Mouse (Mus musculus): ENCODE measurements around the gene Klk1b8.
"Not testable (repeated sequence)": the region's sequence is repeated elsewhere in the genome, so short reads cannot be mapped to it uniquely, and the experiment has no call there.

Gene Klk1b8

GRCm38 (mm10) chr7:43950364-43950763 lies at the start of gene Klk1b8:
Gene Klk1b8 (plus strand): TSS chr7:43950664.
- DNase-seq (ENCODE audit: low spot score): no peak

DNA sequence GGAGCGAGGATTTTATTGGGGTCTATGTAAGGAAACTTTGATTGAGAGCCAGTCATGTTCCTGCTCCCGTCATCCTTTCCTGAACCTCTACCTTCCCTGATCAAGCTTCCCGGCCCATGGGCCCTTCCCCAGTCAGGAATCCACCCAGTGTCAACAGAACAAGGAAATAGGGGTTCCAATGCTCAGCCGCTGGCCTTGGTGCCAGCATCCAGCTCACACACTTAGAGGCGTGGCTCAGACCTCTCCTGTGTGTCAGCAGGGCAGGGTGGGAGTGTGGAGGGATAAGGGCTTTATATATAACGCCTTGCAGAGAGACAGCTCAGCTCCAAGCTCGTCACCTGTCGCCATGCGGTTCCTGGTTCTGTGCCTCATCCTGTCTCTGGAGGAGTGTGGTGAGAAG lies 35.6 kb upstream of the Klk1b8 start:
- DNase-seq (ENCODE audit: low spot score): no peak

- DNase-seq (ENCODE audit: low spot score): no peak
These were observed 32.0 kb upstream of the Klk1b8 start for GRCm38 (mm10) chr7:43918426-43918825.

- DNase-seq (ENCODE audit: low spot score): no peak
These were observed 31.6 kb upstream of the Klk1b8 start for GRCm38 (mm10) chr7:43918871-43919270.

DNA sequence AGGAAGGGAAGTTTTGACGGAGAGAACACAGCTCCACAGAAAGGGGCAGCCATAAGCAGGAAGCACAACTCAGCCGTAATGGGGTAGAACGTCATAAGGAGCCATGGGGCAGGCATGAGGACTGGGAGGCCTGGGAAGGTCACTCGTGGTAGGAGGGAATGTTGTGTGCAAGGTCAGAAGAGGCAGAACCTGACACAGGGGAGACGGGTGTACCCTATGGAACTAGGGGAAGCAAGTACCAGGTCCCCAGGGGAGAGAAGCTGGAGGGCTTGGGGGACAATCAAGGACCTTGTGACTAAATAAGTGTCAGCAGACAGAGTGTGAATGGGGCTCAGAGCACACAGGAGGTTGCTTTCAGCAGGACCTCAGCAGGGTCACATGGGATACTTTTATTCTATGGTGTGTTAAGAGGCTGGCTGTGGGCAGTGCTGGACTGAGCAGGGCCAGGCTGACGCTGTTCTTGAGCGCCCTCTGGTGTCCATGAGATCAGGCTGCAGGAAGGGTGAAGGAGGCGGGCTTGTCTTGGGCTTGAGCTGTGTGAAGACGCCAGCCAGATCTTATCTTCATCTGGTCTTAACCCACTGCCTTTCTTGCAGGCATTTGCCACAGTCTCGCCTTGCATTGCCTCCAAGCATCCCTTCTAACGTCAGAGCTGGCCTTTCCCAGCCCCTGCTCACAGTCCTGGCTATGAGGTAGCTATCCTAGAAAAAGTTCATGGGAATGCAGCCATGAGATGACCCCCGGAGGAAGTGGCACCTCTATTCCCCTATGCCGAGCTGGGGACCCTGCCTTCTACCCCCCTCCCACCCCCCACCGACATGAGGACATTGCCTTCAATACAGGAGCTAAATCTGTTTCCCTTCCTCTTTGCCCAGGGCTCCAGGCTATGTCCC lies 30.7 kb upstream of the Klk1b8 start:
- peak; percentile 66 for DNase-seq (ENCODE audit: low spot score)

- no peak for DNase-seq (ENCODE audit: low spot score)
These were observed 29.9 kb upstream of the Klk1b8 start for GRCm38 (mm10) chr7:43920582-43920981.

DNA sequence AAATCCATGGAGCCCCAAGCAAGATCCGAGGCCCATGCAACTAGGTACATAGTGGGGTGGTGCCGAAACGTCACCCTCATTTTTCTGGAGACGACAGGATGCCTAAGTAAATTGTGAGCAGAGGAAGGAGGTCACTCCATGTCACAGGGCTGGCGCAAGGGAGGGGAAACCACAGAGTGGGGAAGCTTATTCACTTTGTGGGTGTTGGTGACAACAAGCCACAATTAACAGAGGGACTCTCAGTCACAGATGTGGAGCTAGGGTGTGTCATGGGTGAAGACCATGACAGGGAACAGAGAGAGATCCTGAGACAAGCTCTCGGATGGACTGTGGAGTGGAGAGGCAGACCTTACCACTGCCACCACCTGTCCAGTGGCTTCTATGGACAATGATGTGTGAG lies 29.4 kb upstream of the Klk1b8 start:
- DNase-seq (ENCODE audit: low spot score): no peak

DNA sequence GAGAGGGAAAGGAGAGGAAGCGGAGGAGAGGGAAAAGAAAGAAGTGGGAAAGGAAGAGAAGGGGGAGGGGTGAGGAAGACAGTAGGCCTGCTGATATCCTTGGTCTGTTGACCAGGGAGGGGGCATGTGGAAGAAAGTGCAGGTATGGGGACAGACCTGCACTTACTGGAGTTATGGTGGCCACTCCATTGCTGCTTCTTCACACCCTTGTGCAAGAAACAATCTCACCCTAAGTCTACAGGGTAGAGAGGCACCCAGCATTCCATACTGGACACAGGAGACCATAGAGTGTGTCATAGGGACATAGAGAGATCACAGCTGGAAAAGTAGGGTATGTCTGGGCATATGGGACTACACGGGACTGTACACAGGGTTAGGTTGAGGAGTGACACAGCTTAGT lies 28.5 kb upstream of the Klk1b8 start:
- no peak for DNase-seq (ENCODE audit: low spot score)

- no peak for DNase-seq (ENCODE audit: low spot score)
These were observed 24.5 kb upstream of the Klk1b8 start for GRCm38 (mm10) chr7:43925985-43926384.

- peak; percentile 18 for DNase-seq (ENCODE audit: low spot score)
These were observed 21.9 kb upstream of the Klk1b8 start for GRCm38 (mm10) chr7:43928521-43928920.

DNA sequence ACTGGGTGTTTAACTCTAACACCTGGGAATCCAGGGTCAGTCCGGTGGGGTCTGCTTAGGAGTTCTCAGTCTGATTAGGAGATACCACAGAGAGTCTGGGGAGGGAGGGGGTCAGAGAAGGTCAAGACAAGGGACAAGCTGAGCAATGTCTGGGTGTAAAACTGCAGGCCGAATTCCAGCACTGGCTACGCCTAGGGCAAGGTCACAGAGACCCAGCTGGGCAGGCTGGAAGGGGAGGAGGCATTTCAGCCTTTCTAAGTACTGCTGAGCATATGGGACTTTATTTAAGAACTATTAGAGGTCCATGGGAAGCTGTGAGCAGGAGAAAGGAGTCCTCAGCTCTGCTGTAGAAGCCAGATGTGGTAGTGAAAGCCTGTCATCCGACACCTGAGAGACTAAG lies 18.1 kb upstream of the Klk1b8 start:
- DNase-seq (ENCODE audit: low spot score): no peak

DNA sequence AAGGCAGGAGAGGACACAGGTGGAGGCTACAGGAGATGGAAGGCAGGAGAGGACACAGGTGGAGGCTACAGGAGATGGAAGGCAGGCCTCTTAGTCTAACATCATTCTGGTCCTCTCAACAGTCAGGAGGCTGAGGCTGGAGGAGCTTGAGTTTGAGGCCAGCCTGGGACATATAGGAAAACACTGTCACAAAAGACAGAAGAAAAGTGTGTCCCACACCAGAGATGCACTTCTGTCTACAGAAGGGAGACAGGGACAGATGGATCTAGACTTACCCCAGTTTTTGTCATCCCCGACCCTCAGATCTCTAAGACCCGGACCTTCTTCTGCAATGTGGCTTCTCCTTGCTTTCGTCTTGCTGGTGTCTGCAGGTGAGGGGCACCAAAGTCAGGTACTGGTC lies 17.0 kb upstream of the Klk1b8 start, which contains the start of gene Klk15:
Gene Klk15, plus strand, starts transcription at position 301 of the 400 bp plus-strand sequence.
- DNase-seq (ENCODE audit: low spot score): no peak

DNA sequence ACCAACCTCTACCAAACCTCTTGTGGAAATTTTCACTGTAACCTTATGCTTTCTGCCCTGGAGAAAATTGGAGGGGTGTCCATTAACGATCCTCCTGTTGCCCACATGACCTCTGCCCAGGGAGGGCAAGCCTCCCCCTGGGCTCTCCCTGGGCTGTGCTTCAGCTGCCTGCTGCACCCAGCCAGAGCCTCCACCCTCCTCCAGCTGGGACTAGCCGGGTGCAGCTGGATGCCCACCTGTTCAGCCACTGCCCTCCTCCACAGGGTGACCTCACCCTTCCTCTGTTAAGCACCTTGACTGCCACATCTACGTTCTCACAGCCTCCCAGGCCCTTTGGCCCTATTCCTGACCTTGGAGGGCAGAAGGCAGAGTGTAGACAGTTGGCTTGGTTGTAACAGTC lies 15.7 kb upstream of the Klk1b8 start:
- no peak for DNase-seq (ENCODE audit: low spot score)

DNA sequence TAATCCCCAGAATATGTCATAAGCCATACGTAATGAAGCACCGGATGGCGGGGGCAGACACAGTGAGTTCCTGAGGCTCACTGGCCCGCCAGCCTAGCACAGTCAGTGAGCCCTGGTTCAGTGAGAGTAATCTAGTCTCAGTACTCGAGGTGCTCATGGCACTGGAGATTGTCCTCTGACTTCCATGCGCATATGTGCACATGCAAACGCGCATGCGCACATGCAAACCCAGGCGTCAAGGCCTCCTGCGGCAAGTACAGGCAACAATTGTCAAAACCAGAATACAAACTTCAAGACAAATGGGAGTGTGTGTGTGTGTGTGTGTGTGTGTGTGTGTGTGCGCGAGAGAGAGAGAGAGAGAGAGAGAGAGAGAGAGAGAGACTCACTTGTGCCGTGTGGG lies 13.9 kb upstream of the Klk1b8 start:
- no peak for DNase-seq (ENCODE audit: low spot score)

DNA sequence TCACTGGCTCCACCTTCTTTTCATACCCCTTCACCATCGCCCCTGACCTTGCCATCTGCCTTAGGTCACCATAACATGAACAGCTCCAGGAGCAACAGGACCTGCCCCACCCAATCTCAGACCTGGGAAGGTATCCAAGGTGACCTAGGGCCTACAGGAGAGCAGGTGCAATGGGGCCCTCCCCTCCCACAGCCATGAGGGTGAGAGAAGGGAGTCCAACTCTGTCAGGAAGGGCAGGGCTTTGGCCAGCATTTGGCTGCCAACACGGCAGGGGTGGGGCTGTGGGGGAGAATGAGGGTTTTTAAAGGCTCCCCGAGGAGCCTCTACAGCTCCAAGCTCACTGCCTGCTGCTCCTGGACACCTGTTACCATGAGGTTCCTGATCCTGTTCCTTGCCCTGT lies 8.2 kb upstream of the Klk1b8 start:
- not testable (repeated sequence) for DNase-seq (ENCODE audit: low spot score)

- no peak for DNase-seq (ENCODE audit: low spot score)
These were observed 5.7 kb upstream of the Klk1b8 start for GRCm38 (mm10) chr7:43944727-43945264.

DNA sequence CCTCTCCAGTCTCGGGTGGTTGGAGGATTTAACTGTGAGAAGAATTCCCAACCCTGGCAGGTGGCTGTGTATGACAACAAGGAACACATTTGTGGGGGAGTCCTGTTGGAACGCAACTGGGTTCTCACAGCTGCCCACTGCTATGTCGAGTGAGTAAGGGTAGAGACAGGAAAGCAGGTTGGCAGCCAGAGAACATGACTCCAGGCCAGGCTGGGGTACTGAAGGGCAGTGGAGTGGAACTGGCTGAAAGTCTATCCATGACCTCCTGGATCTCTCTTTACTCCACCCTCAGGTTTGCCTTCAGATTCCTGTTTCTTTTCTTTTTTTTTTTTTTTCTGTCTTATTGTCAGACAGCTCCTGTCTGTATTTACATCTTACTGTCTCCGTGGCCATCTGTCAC lies 2.2 kb downstream of the Klk1b8 start:
- peak; percentile 23 for DNase-seq (ENCODE audit: low spot score)

- no peak for DNase-seq (ENCODE audit: low spot score)
These were observed 16.0 kb downstream of the Klk1b8 start, which contains the start of gene Klk1b1 for GRCm38 (mm10) chr7:43966451-43966850. Gene Klk1b1 (plus strand): TSS chr7:43966751.

DNA sequence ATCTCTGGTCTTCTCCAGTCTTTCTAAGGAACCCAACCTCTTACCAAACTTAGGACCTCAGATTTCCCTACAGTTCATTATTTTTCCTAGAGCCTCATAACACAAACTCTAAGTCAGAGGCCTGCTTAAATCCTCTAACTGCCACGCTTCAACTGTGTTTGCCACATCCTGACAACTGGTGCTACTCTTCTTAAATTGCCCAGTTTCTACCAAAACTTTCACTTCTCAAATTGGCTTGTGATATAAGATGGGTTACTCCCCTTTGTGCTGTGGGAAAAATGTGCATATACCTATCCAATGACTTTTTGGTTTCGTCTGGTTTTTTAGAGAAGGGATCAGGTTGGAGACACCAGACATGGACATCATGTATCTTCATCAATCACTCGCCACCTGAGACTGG lies 16.6 kb downstream of the Klk1b8 start:
- DNase-seq (ENCODE audit: low spot score): no peak

DNA sequence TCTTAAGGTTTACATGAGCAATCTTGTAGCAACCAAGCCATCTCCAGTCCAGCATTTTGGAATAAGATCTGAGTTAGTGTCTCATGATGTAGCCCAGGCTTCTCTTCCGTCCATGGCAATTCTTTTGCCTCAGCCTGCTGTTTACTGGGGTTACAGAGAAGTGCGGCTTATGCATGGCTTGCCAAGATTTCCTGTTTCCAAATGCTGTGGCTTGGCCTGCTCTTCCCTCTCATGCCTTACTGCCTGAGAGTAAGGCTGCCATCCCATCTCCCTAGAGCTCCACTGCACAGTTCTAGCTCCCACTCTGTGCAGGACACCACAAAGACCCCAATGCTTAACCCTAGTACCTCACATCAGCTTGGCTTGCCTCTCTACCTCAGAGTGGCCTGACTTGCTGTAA lies 17.1 kb downstream of the Klk1b8 start:
- DNase-seq (ENCODE audit: low spot score): no peak

GRCm38 (mm10) chr7:43975761-43976160 lies 25.3 kb downstream of the Klk1b8 start, which contains the start of gene Klk1b9:
Gene Klk1b9 (plus strand): TSS chr7:43976061.
- not testable (repeated sequence) for DNase-seq (ENCODE audit: low spot score)

DNA sequence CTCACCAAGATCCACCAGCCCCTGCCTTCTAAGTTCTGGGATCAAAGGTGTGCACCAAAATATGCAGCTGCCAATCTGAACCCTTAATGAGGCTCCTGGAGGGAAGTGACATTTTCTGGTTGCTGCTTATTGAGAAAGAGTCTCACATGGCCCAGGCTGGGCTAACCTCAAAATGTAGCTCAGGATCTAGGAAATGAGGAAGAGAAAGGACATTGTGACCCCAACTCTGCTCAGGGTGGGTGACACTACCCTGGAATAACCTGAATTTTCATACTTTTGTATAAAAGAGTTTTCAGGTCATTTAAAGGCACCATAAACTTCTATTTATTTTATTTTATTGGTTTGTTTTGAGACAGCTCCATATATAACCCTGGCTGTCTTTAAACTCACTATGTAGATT lies 35.2 kb downstream of the Klk1b8 start:
- DNase-seq (ENCODE audit: low spot score): no peak

- DNase-seq (ENCODE audit: low spot score): not testable (repeated sequence)
These were observed 44.4 kb downstream of the Klk1b8 start for GRCm38 (mm10) chr7:43994821-43995220.

Data from layer of hippocampus, adult 11-12 months (tissue).